Mouse (Mus musculus): ENCODE measurements around the gene Treml1.
"Not testable (repeated sequence)": the region's sequence is repeated elsewhere in the genome, so short reads cannot be mapped to it uniquely, and the experiment has no call there.

The Treml1 gene

DNA sequence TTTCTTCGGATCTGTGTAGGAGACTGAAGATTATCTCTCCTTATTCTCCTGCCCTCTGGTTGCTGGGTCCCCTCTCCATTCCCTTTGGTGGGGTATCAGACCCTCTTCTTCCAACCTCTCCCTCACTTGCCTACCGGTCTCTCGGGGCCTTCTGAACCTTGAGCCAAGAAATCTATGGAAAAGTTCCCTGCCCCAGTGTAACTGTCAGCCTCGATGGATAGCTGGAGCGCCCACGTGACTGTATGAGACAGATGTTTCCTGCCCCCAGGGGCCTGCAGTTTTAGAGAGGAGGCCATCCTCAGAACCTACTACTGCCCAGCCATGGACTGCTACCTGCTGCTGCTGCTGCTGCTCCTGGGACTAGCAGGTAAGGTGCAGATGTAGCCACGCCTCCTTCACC, at the start of gene Treml1:
Gene Treml1, plus strand, starts transcription at position 301 of the 400 bp plus-strand sequence.
- CTCF ChIA-PET = no interaction called here

DNA sequence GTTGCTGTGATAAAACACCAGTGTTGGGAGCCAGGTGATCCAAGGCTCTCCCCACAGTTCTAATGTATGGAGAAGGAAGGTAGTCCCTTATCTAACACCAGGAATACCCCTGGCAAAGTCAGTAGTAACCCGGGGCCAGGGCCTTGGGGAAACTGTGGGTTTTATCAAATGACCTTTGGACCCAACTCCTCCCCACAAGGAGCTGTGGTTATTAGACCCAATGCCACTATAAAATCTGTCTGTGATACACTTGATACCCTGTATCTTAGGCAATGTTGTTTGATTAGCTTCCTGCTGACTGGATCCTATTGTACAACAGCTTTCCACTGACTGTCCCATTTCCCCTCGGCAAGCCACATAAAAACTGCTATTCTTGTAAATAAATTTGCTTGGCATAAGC, 47.6 kb upstream of the Treml1 start:
- CTCF ChIA-PET = no interaction called here

DNA sequence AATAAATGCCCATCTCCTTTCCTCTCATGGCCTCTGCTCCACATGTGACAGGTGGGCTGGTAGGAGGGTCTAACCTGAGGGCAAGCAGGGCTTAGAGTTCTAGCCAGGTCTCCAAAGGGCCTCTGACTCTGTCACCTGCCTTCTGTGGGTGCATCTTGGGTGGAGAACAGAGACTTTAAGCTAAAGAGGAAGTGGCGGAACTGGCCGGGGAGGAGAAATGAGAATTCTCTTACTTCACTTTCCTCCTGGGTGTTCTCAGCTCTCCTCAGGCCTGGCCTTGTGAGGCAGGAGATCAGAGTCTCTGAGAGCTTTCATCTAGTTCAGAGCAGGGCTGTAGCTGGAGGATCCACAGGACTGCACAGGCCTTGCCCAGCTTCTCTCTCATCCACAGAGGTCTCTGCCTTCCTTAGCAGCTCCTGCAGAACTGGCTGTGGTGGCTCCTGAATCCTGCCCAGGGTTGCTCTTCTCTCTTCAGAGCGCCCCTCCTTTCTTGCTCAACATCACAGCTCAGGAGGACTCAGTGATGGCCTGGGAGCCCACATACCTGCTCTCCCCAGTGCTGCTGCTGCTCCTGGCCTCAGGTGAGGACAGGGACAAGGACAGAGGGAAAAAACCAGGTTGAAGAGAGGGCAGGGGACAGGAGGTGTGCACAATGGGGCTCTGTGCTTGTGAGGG, 43.7 kb upstream of the Treml1 start, which contains the start of gene B430306N03Rik:
Gene B430306N03Rik, plus strand, starts transcription at position 237 of the 675 bp plus-strand sequence.
- CTCF ChIA-PET = not testable (repeated sequence)

DNA sequence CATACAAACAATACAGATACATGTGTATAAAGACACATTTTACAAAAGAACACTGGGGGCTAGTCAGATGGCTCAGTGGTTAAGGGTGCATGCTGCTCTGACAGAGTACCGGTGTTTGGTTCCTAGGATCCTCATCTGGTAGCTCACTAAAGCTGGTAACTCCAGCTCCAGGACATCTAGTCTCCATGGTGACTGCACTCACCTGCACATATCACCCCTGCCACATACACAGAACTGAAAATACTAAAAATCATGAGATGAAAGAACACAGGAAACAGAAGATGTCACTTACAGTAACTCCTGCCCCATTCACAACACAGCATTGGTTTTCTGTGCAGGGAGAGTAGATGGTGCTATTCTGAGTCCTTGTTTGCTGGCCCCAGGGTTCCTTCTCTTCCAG, 41.0 kb upstream of the Treml1 start:
- CTCF ChIA-PET = no interaction called here

DNA sequence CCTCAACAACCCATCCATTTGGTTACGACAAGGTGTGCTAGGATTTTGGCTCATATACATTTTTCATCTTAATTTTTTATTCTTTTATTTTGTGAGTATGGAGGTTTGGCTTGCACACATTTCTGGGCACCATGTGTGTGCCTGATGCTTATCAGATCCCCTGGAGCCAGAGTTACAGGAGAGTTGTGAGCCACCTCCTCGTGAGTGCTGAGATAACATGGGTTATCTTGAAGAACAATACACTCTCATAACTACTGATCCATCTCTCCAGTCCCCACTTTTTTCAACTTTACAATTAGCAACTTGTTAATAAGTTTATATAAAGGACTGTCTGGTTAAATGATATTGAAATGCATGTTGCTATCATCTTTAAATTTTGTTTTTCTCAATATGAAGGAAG, 38.4 kb upstream of the Treml1 start:
- CTCF ChIA-PET = no interaction called here

DNA sequence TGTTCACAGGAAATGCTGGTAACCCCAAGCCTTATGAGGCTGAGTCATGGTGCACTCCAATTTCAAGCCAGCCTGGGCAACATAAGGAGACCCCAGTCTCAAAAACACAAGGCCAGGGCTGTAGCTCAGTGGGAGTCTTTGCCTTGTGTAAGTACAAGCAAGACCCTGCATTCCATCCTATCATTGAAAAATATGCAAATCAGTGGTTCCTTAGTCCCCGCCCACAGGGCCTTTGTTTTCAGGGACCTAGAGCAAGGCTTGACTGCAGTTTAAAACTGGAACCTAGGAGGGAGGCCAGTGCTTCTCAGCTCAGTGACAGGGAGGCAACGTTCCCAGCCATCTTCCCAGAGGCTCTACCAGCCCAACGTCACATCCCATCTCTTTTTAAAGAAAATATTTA, 36.5 kb upstream of the Treml1 start:
- CTCF ChIA-PET = no interaction called here

DNA sequence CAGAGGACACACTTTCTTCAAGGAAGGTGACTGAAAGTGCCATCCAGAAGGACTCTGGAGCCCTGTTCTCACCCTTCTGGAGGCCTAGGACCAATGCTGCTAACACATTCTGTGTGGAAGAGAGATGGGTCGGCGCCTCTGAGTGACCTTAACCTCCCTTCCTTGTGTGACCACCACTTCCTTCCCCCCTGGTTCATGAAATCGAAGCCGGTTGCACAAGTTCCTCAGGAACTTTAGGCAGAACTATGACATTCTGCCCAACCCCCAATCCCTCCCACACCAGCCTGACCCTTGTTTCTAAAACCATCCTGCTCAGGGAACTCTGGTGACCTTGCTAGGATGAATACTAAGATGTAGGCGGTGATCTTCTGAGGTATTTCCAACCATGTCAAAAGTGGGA, 35.5 kb upstream of the Treml1 start:
- CTCF ChIA-PET = no interaction called here

DNA sequence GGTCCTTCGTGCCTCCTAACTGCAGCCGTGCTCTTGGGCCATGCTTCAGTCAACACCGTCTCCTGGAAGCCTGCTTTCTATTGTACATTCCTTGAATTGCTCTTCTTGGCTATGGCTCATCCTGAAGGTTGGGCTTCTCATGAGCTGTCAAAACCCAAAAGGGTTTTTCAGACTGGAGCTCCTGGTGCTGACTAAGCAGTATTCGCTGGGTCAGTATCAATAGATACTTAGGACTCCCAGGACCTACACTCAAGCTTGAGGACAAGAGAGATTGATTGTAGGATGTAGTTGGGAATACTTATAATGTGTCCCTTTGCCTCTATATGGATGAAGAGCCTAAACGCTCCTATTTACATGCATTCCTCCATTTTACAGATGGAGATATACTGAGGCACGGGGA, 34.6 kb upstream of the Treml1 start:
- CTCF ChIA-PET = no interaction called here

DNA sequence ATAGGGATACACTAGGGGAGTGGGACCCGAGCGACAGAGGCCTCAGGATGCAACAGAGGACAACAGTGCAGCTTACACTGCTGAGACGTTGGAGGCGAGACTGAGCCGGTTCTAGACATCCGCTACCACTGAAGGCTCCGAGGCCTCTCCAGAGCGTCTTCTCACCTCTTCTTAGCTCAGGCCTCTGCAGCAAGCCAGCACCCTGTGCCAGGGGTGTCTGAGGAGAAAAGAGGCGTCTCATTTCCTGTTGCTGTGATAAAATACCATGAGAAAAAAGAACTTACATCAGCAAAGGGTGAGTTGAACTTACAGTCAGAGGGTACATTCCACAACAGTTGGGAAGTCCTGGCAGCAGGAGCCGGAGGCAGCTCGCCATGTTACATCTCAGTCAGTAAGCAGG, 34.1 kb upstream of the Treml1 start:
- CTCF ChIA-PET = no interaction called here

DNA sequence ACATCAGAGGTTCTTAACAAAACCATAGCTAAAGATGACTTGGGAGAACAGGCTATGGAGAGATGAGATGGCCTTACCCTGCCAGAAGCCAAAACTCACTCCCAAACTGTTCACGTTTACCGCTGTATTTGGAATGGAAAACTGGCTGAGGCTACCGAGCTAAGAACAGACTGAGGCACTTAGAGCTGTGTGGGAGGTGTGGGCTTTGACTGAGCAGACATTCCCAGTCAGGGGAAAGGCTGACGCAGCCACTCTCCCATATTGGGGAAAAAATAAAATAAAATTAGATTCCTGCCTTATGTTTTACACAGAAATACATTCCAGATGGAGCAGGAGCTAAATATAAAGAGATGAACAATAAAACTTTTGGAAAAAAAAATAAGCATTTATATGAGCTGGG, 33.1 kb upstream of the Treml1 start:
- CTCF ChIA-PET = interaction anchor here (0.7 kb wide), 1 partner anchor 24 kb away, joined by 6 read pairs; no protein-coding TSS in a partner anchor

DNA sequence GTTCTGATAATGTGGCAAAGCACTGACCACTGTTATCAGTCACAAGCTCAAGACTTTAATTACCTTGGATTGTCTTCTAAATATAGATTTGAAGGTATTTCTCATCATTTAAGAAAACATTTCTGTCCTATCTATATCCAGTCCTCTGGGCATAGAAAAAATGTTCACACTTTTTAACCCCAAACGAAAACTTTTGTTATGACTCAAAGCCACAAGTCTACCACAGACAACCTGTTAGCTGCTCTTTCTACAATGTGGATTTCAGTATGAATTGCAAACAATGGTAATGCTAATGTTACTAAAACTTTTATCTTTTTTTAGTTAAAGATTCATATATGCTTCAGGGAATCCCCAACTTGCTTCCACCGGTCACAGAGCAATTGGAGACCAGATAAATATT, 27.2 kb upstream of the Treml1 start:
- CTCF ChIA-PET = no interaction called here

DNA sequence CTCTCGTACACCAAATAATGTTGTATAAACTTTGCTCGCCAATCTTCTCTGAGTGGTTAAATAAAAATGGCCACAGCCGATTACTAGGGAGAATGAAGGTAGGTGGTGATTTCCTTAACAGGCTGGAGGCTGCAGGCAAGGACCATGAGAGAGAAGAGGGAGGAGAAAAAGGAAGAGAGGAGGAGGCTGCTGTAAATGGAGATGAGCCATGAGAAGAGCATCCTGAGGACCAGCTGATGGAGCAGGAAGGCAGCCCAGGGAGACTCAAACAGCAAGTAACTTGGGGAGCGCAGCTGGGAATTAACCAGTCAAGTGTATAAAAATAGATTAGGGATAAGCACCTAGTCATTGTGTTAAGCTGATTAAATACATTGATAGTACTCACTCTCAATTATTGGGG, 25.5 kb upstream of the Treml1 start:
- CTCF ChIA-PET = interaction anchor here (0.5 kb wide), 1 partner anchor 228 kb away, joined by 3 read pairs; no protein-coding TSS in a partner anchor

DNA sequence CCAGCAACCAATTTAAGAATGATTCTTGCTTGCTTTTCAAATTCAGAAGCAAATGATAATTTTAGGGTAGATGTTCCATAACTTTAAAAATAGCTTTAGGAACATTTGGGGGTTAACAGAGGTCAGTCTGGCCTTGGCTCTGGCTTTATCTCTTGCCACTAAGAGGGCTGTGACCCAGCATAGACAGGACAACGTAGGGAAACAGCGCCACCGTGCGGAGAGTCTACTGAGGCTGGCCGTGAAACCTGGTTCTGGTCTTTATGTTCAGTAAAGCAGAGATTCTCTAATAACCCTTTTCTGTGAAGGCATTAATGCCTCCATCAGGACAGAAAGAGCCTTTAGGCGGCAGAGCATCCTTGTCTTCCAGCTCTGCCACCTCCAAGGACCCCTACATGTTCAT, 22.9 kb upstream of the Treml1 start:
- CTCF ChIA-PET = interaction anchor here (0.6 to 1.9 kb wide), 3 partner anchors 62 to 1446 kb away, joined by 4 to 9 read pairs (median 5); partner anchors contain the start of gene Tbcc

DNA sequence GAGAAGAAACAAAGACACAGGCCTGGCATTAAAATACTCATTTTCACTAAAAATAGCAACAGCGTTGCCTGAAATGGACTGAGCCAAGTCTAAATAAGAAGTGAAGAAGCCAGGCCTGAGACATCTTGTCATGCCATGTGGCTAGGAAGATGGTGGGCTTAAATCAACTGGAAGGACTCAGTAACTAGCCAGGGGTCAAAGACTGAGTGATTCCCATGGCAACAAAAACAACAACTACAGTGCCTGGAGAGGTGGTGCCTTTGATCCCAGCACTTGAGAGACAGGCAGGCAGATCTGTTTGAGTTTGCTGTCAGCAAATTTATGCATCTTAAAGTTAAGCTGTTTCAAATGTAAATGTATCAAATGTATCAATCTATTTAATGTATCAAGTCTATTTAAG, 19.4 kb upstream of the Treml1 start:
- CTCF ChIA-PET = no interaction called here

DNA sequence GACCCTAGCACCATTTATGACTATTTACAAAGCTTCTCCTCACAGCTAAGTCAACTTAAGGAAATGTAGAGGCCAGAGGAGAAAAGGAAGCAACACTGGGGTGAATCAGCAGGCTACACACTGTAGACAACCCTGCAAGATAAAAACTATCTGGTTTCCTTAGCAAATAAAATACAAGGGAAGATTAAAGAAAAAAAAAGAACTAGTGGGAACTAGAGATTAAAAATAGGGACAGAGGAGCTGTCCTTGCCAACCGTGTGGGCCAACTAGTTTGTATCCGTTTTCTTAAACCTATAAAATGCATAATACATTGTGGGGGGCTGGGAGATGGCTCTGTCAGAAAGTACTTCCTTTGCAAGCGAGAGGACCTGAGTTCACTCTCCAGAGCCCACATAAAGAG, 17.8 kb upstream of the Treml1 start:
- CTCF ChIA-PET = no interaction called here

DNA sequence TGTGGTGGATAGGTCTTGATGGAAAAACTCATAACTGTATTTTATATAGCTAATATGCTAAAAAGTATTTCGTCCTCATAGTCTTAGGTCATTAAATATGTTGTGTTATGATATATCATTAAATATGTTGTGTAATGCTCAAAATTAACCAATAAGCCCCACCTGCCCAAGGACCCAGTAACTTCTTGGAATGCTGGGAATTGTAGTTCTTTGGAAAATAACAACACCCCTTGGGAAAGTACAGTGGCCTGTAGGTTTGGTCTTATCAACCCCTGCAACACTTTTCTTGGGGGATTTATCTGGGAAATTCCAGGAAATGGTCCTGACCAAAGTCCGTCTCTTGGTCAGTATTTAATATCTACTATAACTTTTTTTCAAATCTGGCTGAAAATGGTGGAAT, 16.7 kb upstream of the Treml1 start:
- CTCF ChIA-PET = interaction anchor here (0.7 kb wide), 1 partner anchor 52 kb away, joined by 3 read pairs; no protein-coding TSS in a partner anchor

DNA sequence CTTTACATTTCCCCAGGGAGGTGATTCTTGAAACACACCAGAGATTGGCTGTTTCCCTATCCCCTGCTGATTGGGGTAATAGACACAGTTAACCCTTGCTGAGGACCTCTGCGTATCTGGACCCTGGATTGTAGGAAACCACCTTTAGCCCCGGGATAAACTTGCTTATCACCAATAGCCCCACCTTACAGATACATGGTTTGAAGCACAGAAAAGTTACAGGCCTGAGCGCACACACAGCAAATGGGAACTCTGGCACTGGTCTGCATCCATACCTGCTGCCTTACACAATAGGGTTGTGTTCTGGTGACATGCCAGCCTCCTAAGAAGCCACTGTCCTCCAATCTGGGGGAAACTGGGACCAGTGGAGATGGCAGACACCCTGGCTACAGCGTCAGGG, 13.9 kb upstream of the Treml1 start:
- CTCF ChIA-PET = no interaction called here

DNA sequence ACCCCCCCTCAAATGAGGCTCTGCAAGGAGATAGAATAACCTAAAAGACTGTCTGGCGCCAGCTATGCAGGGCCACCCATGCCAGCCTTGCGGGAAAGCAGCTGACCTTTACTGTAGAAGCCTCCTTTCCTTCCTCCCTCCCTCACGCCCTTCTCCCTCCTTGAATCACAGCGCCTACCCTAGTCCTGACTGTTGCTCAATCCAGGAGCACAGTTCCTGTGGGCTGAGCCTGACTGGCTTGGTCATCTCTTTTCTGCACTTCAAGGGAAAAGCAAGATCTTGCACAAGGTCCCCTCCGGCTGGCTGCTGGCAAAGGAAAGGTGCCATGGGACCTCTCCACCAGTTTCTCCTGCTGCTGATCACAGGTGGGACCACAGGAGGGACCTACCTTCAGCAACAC, 13.5 kb upstream of the Treml1 start, which contains the start of gene Trem2:
Gene Trem2, plus strand, starts transcription at position 171 of the 400 bp plus-strand sequence.
- CTCF ChIA-PET = no interaction called here

DNA sequence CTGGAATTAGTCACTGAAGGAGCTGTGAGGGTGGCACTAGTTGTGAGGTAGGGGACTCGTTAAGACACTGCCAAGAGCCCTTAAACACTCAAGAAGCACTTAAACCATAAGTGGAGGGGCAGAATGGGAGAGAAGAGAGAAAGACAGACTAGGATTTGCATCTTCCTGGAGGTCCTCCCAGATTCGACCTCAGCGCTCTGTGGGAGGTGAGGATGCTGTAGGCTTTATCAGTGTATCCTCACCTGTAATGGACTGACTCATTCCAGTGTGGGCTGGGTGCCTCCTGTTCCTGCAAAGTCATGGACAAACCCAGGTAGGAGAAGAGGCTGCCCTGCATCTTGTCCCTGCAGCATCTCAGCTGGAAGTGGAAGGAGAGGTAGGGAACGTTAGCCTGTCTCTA, 12.9 kb upstream of the Treml1 start:
- CTCF ChIA-PET = no interaction called here

DNA sequence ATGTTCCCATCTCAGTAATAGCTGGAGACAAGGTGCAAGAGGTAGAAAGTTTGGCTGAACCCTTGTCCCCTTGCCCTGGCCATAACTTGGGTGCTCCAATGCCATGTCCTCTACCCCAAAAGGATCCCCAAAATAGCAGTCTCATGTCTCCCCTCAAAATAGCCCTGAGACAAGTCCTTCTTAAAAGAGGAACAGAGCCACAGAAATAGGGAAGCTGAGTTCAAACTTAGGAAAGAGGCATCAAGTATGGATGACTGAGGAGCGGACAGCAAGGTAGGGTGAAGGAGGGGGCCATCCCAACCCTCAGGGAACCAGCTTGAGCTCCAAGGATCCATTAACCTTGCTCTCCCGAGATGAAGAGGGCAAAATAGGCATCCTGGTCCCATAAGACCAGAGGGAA, 12.4 kb upstream of the Treml1 start:
- CTCF ChIA-PET = no interaction called here

DNA sequence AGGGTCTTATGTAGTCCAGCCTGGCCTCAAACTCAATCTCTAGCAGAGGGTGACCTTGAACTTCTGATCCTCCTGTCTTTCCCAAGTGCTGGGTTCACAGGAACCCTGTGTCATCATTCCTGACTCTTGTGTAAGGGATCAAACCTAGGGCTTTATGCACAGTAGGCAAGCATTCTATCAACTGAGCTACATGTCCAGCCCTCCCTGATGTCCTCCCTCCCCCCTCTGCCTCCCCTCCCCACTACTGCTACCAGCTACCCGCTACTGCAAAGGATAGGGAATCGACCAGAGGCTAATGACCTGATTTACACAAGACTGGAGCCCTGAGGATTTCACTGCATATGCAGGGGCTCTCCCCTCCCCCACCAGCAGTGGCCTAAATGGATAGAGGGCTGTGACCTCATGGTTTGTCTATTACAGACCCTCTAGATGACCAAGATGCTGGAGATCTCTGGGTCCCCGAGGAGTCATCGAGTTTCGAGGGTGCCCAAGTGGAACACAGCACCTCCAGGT, 9.0 kb upstream of the Treml1 start:
- CTCF ChIA-PET = no interaction called here

DNA sequence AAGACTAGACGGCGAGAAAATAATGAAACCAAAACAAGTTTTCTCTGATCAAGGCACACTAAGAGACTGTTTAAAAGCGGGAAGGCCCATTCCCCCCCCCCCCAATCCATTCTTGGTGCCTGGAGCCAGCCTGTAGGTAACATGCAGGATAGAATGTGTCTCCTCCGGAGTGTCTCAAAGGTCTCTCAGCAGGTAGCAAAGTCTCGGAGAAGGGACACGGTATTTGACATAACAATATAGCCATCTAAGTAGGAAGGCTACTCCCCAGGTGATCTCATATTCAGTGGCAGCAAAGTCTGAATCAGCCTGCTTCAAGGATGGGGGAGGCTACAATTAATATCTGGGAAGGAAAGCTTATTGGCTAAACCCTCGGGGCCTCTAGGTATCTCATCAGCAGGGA, 6.7 kb upstream of the Treml1 start:
- CTCF ChIA-PET = not testable (repeated sequence)

DNA sequence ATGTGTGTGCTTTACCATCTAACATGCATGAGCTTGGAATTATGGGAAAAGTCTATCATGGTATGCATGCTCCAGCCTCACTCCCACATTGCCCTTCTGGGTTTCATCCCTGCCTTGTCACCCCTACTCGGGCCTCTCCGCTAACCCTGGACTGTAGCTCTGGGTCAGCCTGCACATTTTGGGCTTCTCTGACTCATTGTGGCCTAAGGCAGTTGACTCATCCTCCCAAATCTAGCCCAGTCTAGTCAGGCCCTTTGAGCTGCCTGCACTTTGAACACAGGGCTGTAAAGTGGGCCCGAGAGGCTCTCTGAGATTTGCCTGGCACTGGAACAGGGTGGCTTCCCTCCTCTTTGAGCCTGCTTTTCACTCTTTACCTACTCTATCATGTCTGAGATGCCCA, 3.9 kb upstream of the Treml1 start:
- CTCF ChIA-PET = no interaction called here

DNA sequence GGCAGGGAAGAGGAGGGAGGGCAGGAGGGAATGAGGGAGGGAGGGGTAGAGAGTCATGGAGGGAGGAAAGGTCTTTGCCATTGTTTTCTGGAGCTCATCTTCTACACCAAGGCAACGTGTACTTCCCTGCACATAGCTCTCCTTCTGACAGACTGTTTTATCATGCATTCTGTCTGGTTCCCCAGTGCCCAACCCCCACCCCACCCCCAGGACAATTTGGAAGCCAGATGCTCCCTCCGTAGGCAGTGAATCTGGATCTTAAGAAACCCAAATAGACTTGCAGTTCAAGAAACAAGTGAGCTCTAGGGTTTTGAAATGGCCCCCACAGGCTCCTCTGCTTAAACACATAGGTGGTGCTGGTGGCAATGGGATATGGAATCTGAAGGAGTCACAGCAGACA, 1.8 kb upstream of the Treml1 start:
- CTCF ChIA-PET = interaction anchor here (0.7 kb wide), 1 partner anchor 73 kb away, joined by 4 read pairs; no protein-coding TSS in a partner anchor

All from spleen, embryonic (tissue).